Mouse (Mus musculus): ENCODE data around the gene Hdhd5. TPM values are rescaled to one million over a fixed set of nuclear protein-coding genes. Genes with fewer than 3 reads are reported as not detected.

The Hdhd5 gene
- polyA plus RNA-seq, 1 experiment from 2014 or later: 15.7 TPM

DNA sequence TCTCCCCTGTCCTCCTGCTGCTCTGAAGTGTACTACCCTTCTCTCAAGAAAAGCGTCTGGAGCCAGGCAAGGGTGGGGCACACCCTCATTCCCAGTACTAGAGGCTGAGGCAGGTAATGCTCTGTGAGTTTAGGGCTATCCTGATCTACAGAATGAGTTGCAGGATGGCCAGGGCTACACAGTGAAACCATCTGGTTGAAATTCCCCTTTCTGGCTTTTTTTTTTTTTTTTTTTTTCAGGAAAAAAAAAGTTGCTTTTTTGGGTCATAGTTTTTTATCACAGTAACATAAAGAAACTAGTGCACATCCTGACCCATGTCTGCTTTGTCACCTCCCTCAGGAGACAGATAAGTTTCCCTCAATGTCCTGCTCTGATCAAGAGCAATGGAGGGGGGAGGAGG is 24.0 kb upstream of the Hdhd5 start:
- H3K36me3 ChIP-seq (ENCODE audit: poor library complexity, severe bottlenecking): no peaks in the 10 kb centered on the region
- H3K4me2 ChIP-seq: no peak overlapping the region
- no peak overlapping the region for H3K4me3 ChIP-seq
- H3K9ac ChIP-seq: no peak overlapping the region
- ATAC-seq: no peak
- WGBS: 55% methylated on average over 1 of the region's 1 CpGs
- H3K27ac ChIP-seq: no peak overlapping the region
- no peaks in the 10 kb centered on the region for H3K27me3 ChIP-seq
- no peaks in the 10 kb centered on the region for H3K9me3 ChIP-seq (replicated peaks)
- peaks cover 7% of the 10 kb centered on the region for H3K4me1 ChIP-seq

- Histone ChIP-seq H3K4me1 (peaks cover 9% of the 10 kb centered on the region), H3K36me3 (ENCODE audit: poor library complexity, severe bottlenecking) (no peaks in the 10 kb centered on the region), H3K4me3 (no peak overlapping the region), H3K9ac (no peak overlapping the region), H3K27me3 (no peaks in the 10 kb centered on the region), H3K9me3 (replicated peaks) (no peaks in the 10 kb centered on the region), H3K27ac (no peak overlapping the region), H3K4me2 (no peak overlapping the region)
- peak; percentile 33; the same call in 1 of the 2 replicates for ATAC-seq
- WGBS: 5% methylated on average over 2 of the region's 2 CpGs
Observed at GRCm38 (mm10) chr6:120550173-120550572, 19.1 kb upstream of the Hdhd5 start.

- Histone ChIP-seq H3K4me2 (no peak overlapping the region), H3K27me3 (no peaks in the 10 kb centered on the region), H3K9me3 (replicated peaks) (no peaks in the 10 kb centered on the region), H3K27ac (no peak overlapping the region), H3K9ac (no peak overlapping the region), H3K36me3 (ENCODE audit: poor library complexity, severe bottlenecking) (no peaks in the 10 kb centered on the region), H3K4me3 (no peak overlapping the region), H3K4me1 (peaks cover 9% of the 10 kb centered on the region)
- ATAC-seq: no peak
- WGBS: 97% methylated on average over 3 of the region's 3 CpGs
Observed at GRCm38 (mm10) chr6:120548581-120548980, 17.5 kb upstream of the Hdhd5 start.

DNA sequence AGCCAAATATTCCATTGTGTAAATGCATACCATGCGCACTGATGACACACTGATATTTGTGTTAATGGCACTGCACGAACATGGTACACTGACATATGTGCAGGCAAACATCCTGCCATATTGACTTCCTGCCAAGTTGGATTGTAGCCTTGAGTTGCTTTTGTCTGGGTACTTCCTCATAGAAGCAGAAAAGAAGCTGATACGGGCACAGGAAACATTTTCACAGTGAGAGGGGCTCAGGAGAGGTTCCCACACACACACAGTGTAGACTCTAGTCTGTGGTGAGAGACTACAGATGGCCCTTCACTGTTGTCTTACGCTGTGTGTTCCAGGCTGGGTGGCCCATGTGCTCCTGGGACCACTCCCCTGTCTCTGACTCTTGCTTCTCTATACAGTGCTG is 15.9 kb upstream of the Hdhd5 start:
- no peak overlapping the region for H3K4me3 ChIP-seq
- H3K4me1 ChIP-seq: peaks cover 9% of the 10 kb centered on the region
- 71% methylated on average over 4 of the region's 4 CpGs for WGBS
- no peaks in the 10 kb centered on the region for H3K9me3 ChIP-seq (replicated peaks)
- H3K4me2 ChIP-seq: no peak overlapping the region
- H3K27me3 ChIP-seq: no peaks in the 10 kb centered on the region
- ATAC-seq: peak; percentile 68
- no peak overlapping the region for H3K9ac ChIP-seq
- H3K27ac ChIP-seq: peak overlapping the region; percentile 32; the same call in 1 of the 2 replicates
- H3K36me3 ChIP-seq (ENCODE audit: poor library complexity, severe bottlenecking): no peaks in the 10 kb centered on the region

DNA sequence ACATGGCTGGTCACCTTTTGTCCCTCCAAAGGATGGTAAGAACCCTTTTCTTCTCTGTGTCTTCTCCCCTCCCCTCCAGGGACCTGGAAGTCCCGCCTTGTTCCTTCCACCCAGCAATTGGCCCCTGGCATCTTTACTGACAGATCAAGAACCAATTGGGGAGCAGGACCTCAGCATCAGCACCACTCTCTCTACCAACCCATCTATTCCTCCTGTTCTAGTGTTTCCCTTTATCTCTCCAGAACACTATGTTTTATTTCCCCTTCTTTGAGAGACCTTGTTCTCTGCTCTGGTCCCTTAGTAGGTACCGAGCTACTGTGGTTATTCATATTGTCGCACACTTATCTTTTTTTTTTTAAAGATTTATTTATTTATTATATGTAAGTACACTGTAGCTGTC is 15.2 kb upstream of the Hdhd5 start:
- H3K9ac ChIP-seq: no peak overlapping the region
- H3K4me2 ChIP-seq: no peak overlapping the region
- no peaks in the 10 kb centered on the region for H3K36me3 ChIP-seq (ENCODE audit: poor library complexity, severe bottlenecking)
- H3K4me1 ChIP-seq: peaks cover 9% of the 10 kb centered on the region
- 94% methylated on average over 3 of the region's 3 CpGs for WGBS
- H3K27me3 ChIP-seq: no peaks in the 10 kb centered on the region
- no peak overlapping the region for H3K27ac ChIP-seq
- H3K9me3 ChIP-seq (replicated peaks): no peaks in the 10 kb centered on the region
- H3K4me3 ChIP-seq: no peak overlapping the region
- no peak for ATAC-seq

GRCm38 (mm10) chr6:120542061-120542460 is 10.9 kb upstream of the Hdhd5 start:
- no peaks in the 10 kb centered on the region for H3K9me3 ChIP-seq (replicated peaks)
- no peak overlapping the region for H3K4me2 ChIP-seq
- no peaks in the 10 kb centered on the region for H3K36me3 ChIP-seq (ENCODE audit: poor library complexity, severe bottlenecking)
- ATAC-seq: no peak
- H3K4me3 ChIP-seq: no peak overlapping the region
- 9% methylated on average over 1 of the region's 1 CpGs for WGBS
- H3K27ac ChIP-seq: no peak overlapping the region
- H3K27me3 ChIP-seq: no peaks in the 10 kb centered on the region
- peaks cover 9% of the 10 kb centered on the region; the same call in 1 of the 2 replicates for H3K4me1 ChIP-seq
- no peak overlapping the region for H3K9ac ChIP-seq

DNA sequence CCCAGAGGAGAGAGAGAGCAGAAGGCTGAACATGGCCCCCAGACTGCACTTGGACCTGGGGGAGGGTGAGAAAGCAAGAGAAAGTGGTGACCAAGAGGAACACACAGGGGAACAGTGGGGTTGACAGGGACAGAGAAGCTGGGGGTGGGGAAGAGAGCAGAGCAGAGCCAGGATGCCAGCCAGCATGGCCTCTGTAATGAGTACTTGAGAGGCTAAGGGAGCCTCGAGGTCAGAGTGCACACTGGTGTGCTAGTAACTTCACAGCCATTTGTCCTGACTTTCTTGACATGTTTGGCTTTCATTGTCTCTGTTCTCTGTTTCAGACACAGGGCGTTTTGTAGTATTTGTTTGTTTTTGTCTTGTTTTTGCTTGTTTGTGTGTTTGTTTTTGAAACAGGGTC is 10.3 kb upstream of the Hdhd5 start:
- H3K4me1 ChIP-seq: peaks cover 9% of the 10 kb centered on the region; the same call in 1 of the 2 replicates
- 53% methylated on average over 2 of the region's 2 CpGs for WGBS
- H3K27ac ChIP-seq: no peak overlapping the region
- no peaks in the 10 kb centered on the region for H3K9me3 ChIP-seq (replicated peaks)
- no peaks in the 10 kb centered on the region for H3K27me3 ChIP-seq
- ATAC-seq: no peak
- H3K4me3 ChIP-seq: no peak overlapping the region
- no peak overlapping the region for H3K9ac ChIP-seq
- no peak overlapping the region for H3K4me2 ChIP-seq
- H3K36me3 ChIP-seq (ENCODE audit: poor library complexity, severe bottlenecking): no peaks in the 10 kb centered on the region

DNA sequence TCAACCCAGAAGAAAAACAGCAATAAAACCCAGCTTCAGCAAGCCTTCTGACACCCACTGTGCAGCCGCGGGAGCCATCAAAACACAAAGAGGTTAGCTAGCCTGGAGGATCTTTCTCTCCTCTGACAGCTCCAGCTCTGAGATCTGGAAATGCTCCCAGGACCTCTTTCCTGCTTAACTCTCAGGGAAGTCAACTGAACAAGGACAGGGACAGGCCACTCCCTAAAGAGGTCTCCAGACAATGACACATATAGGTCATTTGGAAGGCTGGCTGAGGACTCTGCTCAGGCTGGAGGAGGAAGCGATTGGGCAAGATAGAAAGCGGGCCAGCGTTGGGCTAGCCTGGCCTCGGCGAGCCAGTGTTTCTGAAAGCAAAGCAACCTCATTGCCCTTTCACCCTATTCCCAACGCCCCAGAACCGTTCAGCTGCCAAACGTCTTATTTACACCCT is 8.7 kb upstream of the Hdhd5 start:
- 60% methylated on average over 10 of the region's 10 CpGs for WGBS
- 0 out of 2 replicates have a peak, but pooled peaks have one; percentile 9 for ATAC-seq
- H3K4me2 ChIP-seq: peak overlapping the region; percentile 63; the same call in 1 of the 2 replicates

GRCm38 (mm10) chr6:120539132-120539759 is 8.1 kb upstream of the Hdhd5 start:
- H3K27ac ChIP-seq: no peak overlapping the region
- H3K4me2 ChIP-seq: peak overlapping the region; percentile 63
- WGBS: 5% methylated on average over 16 of the region's 16 CpGs
- H3K4me3 ChIP-seq: peak overlapping the region; percentile 28
- H3K4me1 ChIP-seq: peaks cover 9% of the 10 kb centered on the region; the same call in 1 of the 2 replicates
- no peaks in the 10 kb centered on the region for H3K9me3 ChIP-seq (replicated peaks)
- H3K9ac ChIP-seq: peak overlapping the region; percentile 53
- ATAC-seq: peak; percentile 91
- H3K27me3 ChIP-seq: no peaks in the 10 kb centered on the region
- H3K36me3 ChIP-seq (ENCODE audit: poor library complexity, severe bottlenecking): no peaks in the 10 kb centered on the region

More for the DNA sequence above, 8.7 kb upstream of the Hdhd5 start:
- Histone ChIP-seq H3K4me1 (peaks cover 9% of the 10 kb centered on the region; the same call in 1 of the 2 replicates), H3K36me3 (ENCODE audit: poor library complexity, severe bottlenecking) (no peaks in the 10 kb centered on the region), H3K9ac (peak overlapping the region; percentile 53; the same call in 1 of the 2 replicates), H3K27ac (no peak overlapping the region), H3K9me3 (replicated peaks) (no peaks in the 10 kb centered on the region), H3K27me3 (no peaks in the 10 kb centered on the region), H3K4me3 (no peak overlapping the region)

DNA sequence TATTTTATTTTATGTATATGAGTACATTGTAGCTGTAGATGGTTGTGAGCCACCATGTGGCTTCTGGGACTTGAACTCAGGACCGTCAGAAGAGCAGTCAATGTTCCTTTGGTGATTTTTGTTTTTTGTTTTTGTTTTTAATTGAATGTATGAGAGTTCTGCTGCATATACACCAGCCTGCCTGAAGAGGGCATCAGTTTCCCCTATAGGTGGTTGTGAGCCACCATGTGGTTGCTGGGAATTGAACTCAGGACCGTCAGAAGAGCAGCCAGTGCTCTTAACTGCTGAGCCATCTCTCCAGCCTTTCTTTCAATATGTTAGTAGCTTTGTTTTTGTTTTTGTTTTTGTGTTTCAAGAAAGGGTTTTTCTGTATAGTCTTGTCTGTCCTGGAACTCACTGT is 5.2 kb upstream of the Hdhd5 start:
- no peak overlapping the region for H3K4me3 ChIP-seq
- H3K4me1 ChIP-seq: peaks cover 9% of the 10 kb centered on the region; the same call in 1 of the 2 replicates
- no peak overlapping the region for H3K9ac ChIP-seq
- no peak for ATAC-seq
- H3K27ac ChIP-seq: no peak overlapping the region
- H3K27me3 ChIP-seq: no peaks in the 10 kb centered on the region
- WGBS: 75% methylated on average over 2 of the region's 2 CpGs
- no peaks in the 10 kb centered on the region for H3K36me3 ChIP-seq (ENCODE audit: poor library complexity, severe bottlenecking)
- H3K9me3 ChIP-seq (replicated peaks): no peaks in the 10 kb centered on the region
- H3K4me2 ChIP-seq: no peak overlapping the region

- Histone ChIP-seq H3K27ac (no peak overlapping the region), H3K9ac (no peak overlapping the region), H3K36me3 (ENCODE audit: poor library complexity, severe bottlenecking) (no peaks in the 10 kb centered on the region; the same call in 1 of the 2 replicates), H3K4me2 (no peak overlapping the region), H3K4me3 (no peak overlapping the region), H3K27me3 (no peaks in the 10 kb centered on the region), H3K4me1 (peaks cover 25% of the 10 kb centered on the region), H3K9me3 (replicated peaks) (no peaks in the 10 kb centered on the region)
- WGBS: 83% methylated on average over 1 of the region's 1 CpGs
- ATAC-seq: no peak
Observed at GRCm38 (mm10) chr6:120532594-120532993, 1.5 kb upstream of the Hdhd5 start.

DNA sequence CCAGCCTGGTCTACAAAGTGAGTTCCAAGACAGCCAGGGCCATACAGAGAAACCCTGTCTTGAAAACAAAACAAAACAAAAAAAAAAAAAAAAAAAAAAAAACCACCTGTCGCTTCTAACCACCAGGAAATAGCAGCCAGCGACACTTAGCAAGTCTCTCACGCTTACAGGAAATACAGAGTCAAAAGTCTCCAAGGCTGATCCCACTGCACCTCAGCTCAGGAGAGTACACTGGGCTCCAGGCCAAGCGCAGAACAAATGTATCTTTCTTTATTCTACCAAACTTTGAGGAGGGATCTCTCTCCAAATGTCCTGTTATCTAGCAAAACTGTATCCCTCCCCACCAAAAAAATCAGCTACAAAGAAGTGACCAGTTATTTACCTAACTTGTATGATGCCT is 2.0 kb downstream of the Hdhd5 start:
- no peak for ATAC-seq
- Histone ChIP-seq H3K27me3 (no peaks in the 10 kb centered on the region), H3K9me3 (replicated peaks) (no peaks in the 10 kb centered on the region), H3K27ac (no peak overlapping the region), H3K4me1 (peaks cover 25% of the 10 kb centered on the region), H3K4me2 (peak overlapping the region; percentile 67), H3K36me3 (ENCODE audit: poor library complexity, severe bottlenecking) (no peaks in the 10 kb centered on the region; the same call in 1 of the 2 replicates), H3K9ac (no peak overlapping the region), H3K4me3 (no peak overlapping the region)
- WGBS: 91% methylated on average over 4 of the region's 4 CpGs

GRCm38 (mm10) chr6:120524796-120525195 is 6.3 kb downstream of the Hdhd5 start:
- peaks cover 37% of the 10 kb centered on the region for H3K36me3 ChIP-seq (ENCODE audit: poor library complexity, severe bottlenecking)
- H3K27ac ChIP-seq: no peak overlapping the region
- H3K4me3 ChIP-seq: no peak overlapping the region
- no peak overlapping the region for H3K4me2 ChIP-seq
- no peak overlapping the region for H3K9ac ChIP-seq
- ATAC-seq: no peak
- H3K4me1 ChIP-seq: peaks cover 16% of the 10 kb centered on the region
- no peaks in the 10 kb centered on the region for H3K27me3 ChIP-seq
- 91% methylated on average over 5 of the region's 5 CpGs for WGBS
- no peaks in the 10 kb centered on the region for H3K9me3 ChIP-seq (replicated peaks)

Measured in forebrain, embryonic 13.5 days (tissue).